Mouse (Mus musculus) intestine, postnatal 0 days (tissue): ENCODE data around the gene H3f3a. TPM values are rescaled to one million over a fixed set of nuclear protein-coding genes. Genes with fewer than 3 reads are reported as not detected.

ENCODE experiments used
- ATAC-seq: fragments of 200-750 bp; cut with Nextera tagmentation; 2 replicates; pipeline ENCODE4 v1.8.0; 2017; ENCODE audit warnings: mild to moderate bottlenecking, moderate TSS enrichment, moderate library complexity
- H3K27ac ChIP-seq: fragments of 300-500 bp; sonication (generic); 2 replicates; pipeline ENCODE4 v1.5.1; 2014; ENCODE audit warnings: mild to moderate bottlenecking, low read depth, low read length, moderate library complexity
- H3K27me3 ChIP-seq: fragments of 300-500 bp; sonication (generic); replicated peaks from 2 replicates; pipeline ENCODE4 v1.6.1; 2014; ENCODE audit warnings: low read length, mixed read lengths; ENCODE audit not compliant: control insufficient read depth, insufficient read depth
- H3K36me3 ChIP-seq: fragments of 300-500 bp; sonication (generic); 2 replicates; pipeline ENCODE4 v1.6.1; 2014; ENCODE audit warnings: mild to moderate bottlenecking, moderate library complexity; ENCODE audit not compliant: control insufficient read depth, insufficient read depth
- H3K4me1 ChIP-seq: fragments of 300-500 bp; sonication (generic); replicated peaks from 2 replicates; pipeline ENCODE4 v1.6.1; 2014; ENCODE audit warnings: antibody characterized with exemption, low read length, mixed read lengths; ENCODE audit not compliant: control insufficient read depth, insufficient read depth
- H3K4me2 ChIP-seq: fragments of 300-500 bp; sonication (generic); replicated peaks from 2 replicates; pipeline ENCODE4 v1.6.1; 2014; ENCODE audit warnings: low read depth, mild to moderate bottlenecking, moderate library complexity
- H3K4me3 ChIP-seq: fragments of 300-500 bp; sonication (generic); 2 replicates; pipeline ENCODE4 v1.5.1; 2014; ENCODE audit warnings: low read depth, low read length
- H3K9ac ChIP-seq: fragments of 300-500 bp; sonication (generic); 2 replicates; pipeline ENCODE4 v1.6.1; 2014; ENCODE audit warnings: mild to moderate bottlenecking, low read depth, low read length
- H3K9me3 ChIP-seq: fragments of 300-500 bp; sonication (generic); 2 replicates; pipeline ENCODE4 v1.6.1; 2016; ENCODE audit warnings: mixed run types; ENCODE audit not compliant: control insufficient read depth
- CTCF ChIP-seq: sonication (generic); IDR thresholded peaks from 2 replicates; pipeline ENCODE4 v1.5.1; 2016; ENCODE audit warnings: low read depth, mild to moderate bottlenecking, control low read depth, antibody characterized with exemption, moderate library complexity
- WGBS: fragments of 180-500 bp; shearing (Covaris S2); extraction: QIAGEN DNeasy Blood & Tissue Kit; methylation state at CpG from one replicate; pipeline ENCODE4 v1.1.7; 2014; 5-methylcytosine and 5-hydroxymethylcytosine counted together
- polyA plus RNA-seq: library from polyadenylated mRNA; unstranded; fragments of >200 nt; fragmentation: Nextera tagmentation; extraction: Ambion mirVana; gene quantifications from 2 replicates; pipeline ENCODE4 v1.2.1, GENCODE M21; 2015

Gene H3f3a
- polyA plus RNA-seq, 1 experiment from 2014 or later, result 1,104 TPM

DNA sequence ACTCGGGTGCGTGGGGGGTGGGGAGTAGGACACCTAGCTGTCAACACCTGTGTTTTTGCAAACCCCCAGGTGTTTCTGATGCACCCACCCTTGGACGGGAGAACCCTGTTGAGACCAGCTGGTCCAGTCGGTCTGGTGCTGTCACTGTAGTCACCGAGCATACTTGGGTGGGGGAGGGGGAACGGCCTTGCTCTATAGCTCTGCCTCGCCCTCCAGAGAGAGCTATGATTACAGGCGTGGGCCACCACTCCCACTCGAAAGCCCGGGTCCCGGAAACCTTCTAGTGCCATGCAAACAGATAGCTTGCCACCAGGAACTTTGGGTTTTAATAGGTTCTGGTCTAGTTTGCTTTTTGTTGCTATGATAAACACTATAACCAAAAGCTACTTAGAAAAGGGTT, 51.6 kb downstream of the H3f3a start:
- Histone ChIP-seq H3K27ac (peak overlapping the region; percentile 24; the same call in 1 of the 2 replicates), H3K27me3 (no peaks in the 10 kb centered on the region), H3K9me3 (no peaks in the 10 kb centered on the region), H3K4me2 (no peak overlapping the region), H3K4me1 (peaks cover 6% of the 10 kb centered on the region; the same call in 1 of the 2 replicates), H3K9ac (no peak overlapping the region), H3K36me3 (no peaks in the 10 kb centered on the region), H3K4me3 (no peak overlapping the region)
- TF ChIP-seq CTCF, result no peak
- ATAC-seq, result no peak; the same call in 1 of the 2 replicates
- 43% methylated on average over 11 of the region's 11 CpGs for WGBS

DNA sequence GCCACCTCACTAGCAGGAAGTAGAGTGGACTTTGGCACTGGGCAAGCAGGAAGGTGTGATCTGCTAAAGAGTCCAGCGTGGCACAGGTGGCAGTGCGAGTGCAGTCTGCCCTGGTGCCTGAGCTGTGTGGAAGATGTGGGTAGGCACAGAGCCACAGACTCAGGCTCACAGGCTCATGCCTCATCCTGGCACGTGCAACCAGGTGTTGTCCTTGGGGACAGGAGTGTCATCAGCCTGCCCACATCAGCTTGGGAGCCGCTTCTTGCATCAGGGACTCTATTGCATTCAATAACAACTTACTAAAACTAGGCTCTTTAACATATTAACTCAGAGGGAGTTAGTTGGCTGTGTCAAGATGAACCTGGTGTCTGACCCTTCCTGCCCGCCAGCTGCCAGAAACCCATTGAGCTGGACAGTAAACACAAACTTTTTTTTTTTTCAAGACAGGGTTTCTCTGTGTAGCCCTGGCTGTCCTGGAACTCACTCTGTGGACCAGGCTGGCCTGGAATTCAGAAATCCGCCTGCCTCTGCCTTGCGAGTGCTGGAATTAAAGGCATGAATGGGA, 55.7 kb downstream of the H3f3a start:
- peak overlapping the region; percentile 90 for H3K27ac ChIP-seq
- WGBS, result 60% methylated on average over 7 of the region's 7 CpGs
- peaks cover 10% of the 10 kb centered on the region for H3K36me3 ChIP-seq
- H3K27me3 ChIP-seq, result no peaks in the 10 kb centered on the region
- H3K4me2 ChIP-seq, result peak overlapping the region; percentile 14; the same call in 1 of the 2 replicates
- TF ChIP-seq CTCF, result no peak
- peak; percentile 97 for ATAC-seq
- no peak overlapping the region for H3K4me3 ChIP-seq
- 0 out of 2 replicates have a peak overlapping the region, but pooled peaks have one; percentile 31 for H3K9ac ChIP-seq
- no peaks in the 10 kb centered on the region for H3K9me3 ChIP-seq
- H3K4me1 ChIP-seq, result peaks cover 6% of the 10 kb centered on the region; the same call in 1 of the 2 replicates

DNA sequence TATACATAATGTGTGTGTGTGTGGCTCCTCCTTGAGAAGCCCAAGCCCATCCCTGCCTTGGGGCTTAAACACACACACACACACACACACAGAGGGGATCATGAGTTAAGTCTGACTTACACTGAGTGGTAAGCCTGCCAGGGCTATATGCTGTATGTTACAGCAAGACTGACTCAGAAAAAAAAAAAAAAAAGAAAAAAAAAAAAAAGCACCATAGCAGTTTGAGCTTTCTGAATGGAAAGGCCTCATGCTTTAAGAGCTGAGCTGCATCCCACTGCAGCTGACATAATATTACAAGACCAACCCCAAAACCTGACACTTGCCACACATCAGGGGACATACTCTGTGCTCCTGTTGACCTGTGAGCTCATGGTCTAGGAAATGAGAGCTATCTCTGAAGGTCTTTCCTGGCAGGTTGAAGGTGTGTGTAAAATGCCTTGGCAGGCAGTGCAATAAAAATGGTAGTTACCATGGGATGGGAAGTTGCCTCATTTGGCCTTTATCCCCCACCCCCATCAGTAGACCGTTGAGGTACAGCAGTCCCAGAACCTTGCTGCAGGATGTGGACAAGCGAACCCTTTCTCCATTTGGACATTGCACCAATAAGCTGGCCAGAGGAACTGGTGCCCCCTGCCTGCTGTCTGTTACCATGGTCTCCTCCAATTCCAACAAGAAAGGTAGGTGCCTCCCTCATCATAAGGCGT, 56.3 kb downstream of the H3f3a start:
- H3K4me1 ChIP-seq, result peaks cover 6% of the 10 kb centered on the region; the same call in 1 of the 2 replicates
- 43% methylated on average over 3 of the region's 3 CpGs for WGBS
- H3K27ac ChIP-seq, result peak overlapping the region; percentile 90
- ATAC-seq, result peak; percentile 81
- no peak overlapping the region for H3K9ac ChIP-seq
- H3K4me2 ChIP-seq, result peak overlapping the region; percentile 14; the same call in 1 of the 2 replicates
- no peaks in the 10 kb centered on the region for H3K9me3 ChIP-seq
- peak; percentile 64 for TF ChIP-seq CTCF
- H3K4me3 ChIP-seq, result no peak overlapping the region
- H3K27me3 ChIP-seq, result no peaks in the 10 kb centered on the region
- H3K36me3 ChIP-seq, result peaks cover 16% of the 10 kb centered on the region

DNA sequence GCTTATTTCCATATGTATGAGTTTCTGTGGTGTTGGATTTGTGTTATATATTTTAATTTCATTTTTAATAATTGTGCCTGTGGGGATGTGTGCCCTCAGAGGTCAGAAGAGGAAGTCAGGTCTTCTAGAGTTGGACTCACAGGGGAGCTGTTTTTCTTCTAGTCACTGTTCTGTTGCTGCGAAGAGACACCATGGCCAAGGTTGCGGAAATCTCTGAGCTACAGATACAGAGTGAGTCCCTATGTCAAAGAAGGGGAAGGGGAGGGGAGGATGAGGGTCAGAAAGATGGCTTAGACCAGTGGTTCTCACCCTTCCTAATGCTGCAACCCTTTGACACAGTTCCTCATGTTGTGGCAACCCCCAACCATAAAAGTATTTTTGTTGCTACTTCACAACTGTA, 57.0 kb downstream of the H3f3a start:
- Histone ChIP-seq H3K27me3 (no peaks in the 10 kb centered on the region), H3K9ac (no peak overlapping the region), H3K9me3 (no peaks in the 10 kb centered on the region), H3K4me2 (no peak overlapping the region), H3K36me3 (peaks cover 23% of the 10 kb centered on the region), H3K27ac (peak overlapping the region; percentile 90), H3K4me3 (no peak overlapping the region), H3K4me1 (peaks cover 6% of the 10 kb centered on the region; the same call in 1 of the 2 replicates)
- no peak for TF ChIP-seq CTCF
- ATAC-seq, result no peak
- 93% methylated on average over 2 of the region's 2 CpGs for WGBS

DNA sequence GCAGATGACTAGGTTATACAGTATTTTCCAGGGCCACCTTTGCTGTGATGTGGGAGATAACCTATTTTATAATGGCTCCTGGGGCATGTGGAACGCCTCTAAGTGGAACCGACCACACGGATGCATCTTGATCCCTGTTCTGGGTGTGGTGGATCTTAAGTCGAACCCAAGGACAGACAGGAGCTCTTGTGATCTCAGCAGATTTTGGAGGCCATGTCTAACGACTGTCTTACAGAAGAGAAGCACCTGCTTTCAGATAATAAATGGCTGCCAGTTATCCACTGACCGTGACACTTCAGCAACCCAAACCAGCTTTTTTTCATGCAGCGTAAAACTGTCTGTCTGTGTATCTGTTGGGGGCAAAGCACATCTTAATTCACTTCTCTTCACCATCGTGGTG, 59.4 kb downstream of the H3f3a start:
- no peak overlapping the region for H3K9ac ChIP-seq
- no peaks in the 10 kb centered on the region for H3K9me3 ChIP-seq
- H3K4me3 ChIP-seq, result no peak overlapping the region
- H3K27me3 ChIP-seq, result no peaks in the 10 kb centered on the region
- H3K4me2 ChIP-seq, result no peak overlapping the region
- no peak overlapping the region for H3K27ac ChIP-seq
- peaks cover 6% of the 10 kb centered on the region; the same call in 1 of the 2 replicates for H3K4me1 ChIP-seq
- TF ChIP-seq CTCF, result no peak
- H3K36me3 ChIP-seq, result peaks cover 25% of the 10 kb centered on the region
- ATAC-seq, result no peak
- 77% methylated on average over 8 of the region's 8 CpGs for WGBS

DNA sequence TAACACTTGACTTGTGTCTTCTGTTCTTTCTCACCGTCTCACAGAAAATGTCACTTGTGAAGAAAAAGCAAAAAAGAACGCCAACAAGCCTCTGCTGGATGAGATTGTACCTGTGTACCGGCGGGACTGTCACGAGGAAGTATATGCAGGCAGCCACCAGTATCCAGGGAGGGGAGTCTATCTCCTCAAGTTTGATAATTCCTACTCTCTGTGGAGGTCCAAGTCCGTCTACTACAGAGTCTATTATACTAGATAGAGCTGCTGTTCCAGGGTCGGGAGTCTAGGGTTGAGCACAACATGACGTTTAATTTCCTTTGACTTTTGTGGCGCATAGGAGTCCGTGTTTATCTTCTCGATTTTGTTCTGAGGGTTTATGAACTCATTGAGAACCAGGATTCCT, 61.6 kb downstream of the H3f3a start:
- TF ChIP-seq CTCF, result no peak
- no peaks in the 10 kb centered on the region for H3K27me3 ChIP-seq
- H3K9me3 ChIP-seq, result no peaks in the 10 kb centered on the region
- peak overlapping the region; percentile 11; the same call in 1 of the 2 replicates for H3K27ac ChIP-seq
- no peak overlapping the region for H3K4me2 ChIP-seq
- no peak overlapping the region for H3K9ac ChIP-seq
- ATAC-seq, result peak; percentile 57; the same call in 1 of the 2 replicates
- WGBS, result 62% methylated on average over 11 of the region's 11 CpGs
- peaks cover 41% of the 10 kb centered on the region for H3K36me3 ChIP-seq
- no peaks in the 10 kb centered on the region for H3K4me1 ChIP-seq
- no peak overlapping the region for H3K4me3 ChIP-seq

Other genes with a start within 250 kb of the H3f3a start
- 20.4 and 22.6 TPM in 2 replicates for gene Parp1, start 245.0 kb downstream of the H3f3a start, polyA plus RNA-seq
- 4.3 and 4.5 TPM in 2 replicates for gene Lin9, start 172.8 kb downstream of the H3f3a start, polyA plus RNA-seq
- gene Mixl1, start 116.9 kb downstream of the H3f3a start, polyA plus RNA-seq, result not detected in 2 replicates
- gene Acbd3, start 87.9 kb downstream of the H3f3a start, polyA plus RNA-seq, result 16.9 and 18.4 TPM in 2 replicates
- 13.3 and 16.7 TPM in 2 replicates for gene Sde2, start 37.2 kb upstream of the H3f3a start, polyA plus RNA-seq
- not detected in 2 replicates for gene Lefty2, start 79.2 kb upstream of the H3f3a start, polyA plus RNA-seq
- 24.5 and 26.3 TPM in 2 replicates for gene Pycr2, start 90.3 kb upstream of the H3f3a start, polyA plus RNA-seq
- gene Lefty1, start 121.1 kb upstream of the H3f3a start, polyA plus RNA-seq, result 0.90 and 1.3 TPM in 2 replicates
- 9.5 and 10.2 TPM in 2 replicates for gene Tmem63a, start 128.4 kb upstream of the H3f3a start, polyA plus RNA-seq
- gene Ephx1, start 207.0 kb upstream of the H3f3a start, polyA plus RNA-seq, result 4.3 and 4.9 TPM in 2 replicates
- gene 9130409I23Rik, start 237.3 kb upstream of the H3f3a start, polyA plus RNA-seq, result 0.09 TPM in 1 of 2 replicates, not detected in the other